Mouse (Mus musculus): Measurements from ENCODE around the gene Mgat4b. TPM values are rescaled to one million over a fixed set of nuclear protein-coding genes. Genes with fewer than 3 reads are reported as not detected.

Gene Mgat4b
- total and polyA plus RNA-seq, 2 experiments from 2014 or later, result 77.9 to 152 TPM

DNA sequence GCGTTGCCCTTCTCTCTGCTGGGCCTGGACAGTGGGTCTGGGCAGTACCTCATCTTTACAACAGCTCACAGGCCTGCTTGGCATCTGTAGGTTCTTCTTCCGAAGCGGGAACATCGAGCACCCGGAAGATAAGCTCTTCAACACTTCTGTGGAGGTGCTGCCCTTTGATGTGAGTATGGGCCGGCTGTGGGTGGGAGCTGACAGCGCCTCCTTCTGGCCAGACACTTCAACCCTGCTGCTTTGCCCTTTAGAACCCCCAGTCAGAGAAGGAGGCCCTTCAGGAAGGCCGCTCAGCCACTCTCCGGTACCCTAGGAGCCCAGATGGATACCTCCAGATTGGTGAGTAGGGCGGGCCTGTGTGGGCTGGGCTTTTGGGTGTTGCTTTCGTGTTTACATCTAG, 23.3 kb downstream of the Mgat4b start:
- no peak; the same call in 1 of the 2 replicates for TF ChIP-seq CTCF (IDR thresholded peaks at IDR 0.05)
- Histone ChIP-seq H3K27ac (ENCODE audit: low read depth, low read length) (no peak overlapping the region), H3K4me1 (ENCODE audit: insufficient read depth, low read length) (peaks cover 8% of the 10 kb centered on the region; the same call in 1 of the 2 replicates), H3K4me2 (ENCODE audit: low read depth, low read length, poor library complexity, severe bottlenecking) (no peak overlapping the region), H3K9me3 (ENCODE audit: low read length) (no peaks in the 10 kb centered on the region), H3K36me3 (ENCODE audit: insufficient read depth, low read length) (peaks cover 34% of the 10 kb centered on the region), H3K9ac (replicated peaks; ENCODE audit: low read length, poor library complexity, severe bottlenecking) (no peak overlapping the region), H3K27me3 (ENCODE audit: insufficient read depth, low read length) (peaks cover 3% of the 10 kb centered on the region; the same call in 1 of the 2 replicates), H3K4me3 (ENCODE audit: low read depth, low read length) (no peak overlapping the region)
- DNase-seq (ENCODE audit: low spot score) (no peak), ATAC-seq (ENCODE audit: low FRiP score) (no peak)
- WGBS, result 84% methylated on average over 11 of the region's 11 CpGs

DNA sequence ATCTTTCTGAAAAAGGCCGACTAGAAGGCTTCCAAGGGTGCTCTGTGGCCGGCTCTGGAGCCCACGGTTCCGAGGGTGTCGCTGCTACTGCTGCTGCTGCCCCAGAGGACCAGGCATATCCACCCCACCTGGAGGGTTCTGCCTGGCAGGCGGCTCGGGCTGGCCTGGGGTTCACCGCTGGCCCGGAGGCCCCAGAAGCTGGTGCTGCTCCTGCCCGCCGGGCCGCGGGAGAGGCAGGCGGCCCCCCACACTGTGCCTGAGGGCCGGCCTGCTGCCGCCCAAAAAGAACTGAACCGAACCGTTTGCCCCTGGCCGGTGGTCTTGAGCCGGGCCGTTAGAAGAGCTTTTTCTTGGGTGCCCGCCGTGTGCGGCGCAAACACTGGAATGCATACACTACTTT, 23.9 kb downstream of the Mgat4b start:
- Histone ChIP-seq H3K4me2 (ENCODE audit: low read depth, low read length, poor library complexity, severe bottlenecking) (no peak overlapping the region), H3K36me3 (ENCODE audit: insufficient read depth, low read length) (peaks cover 34% of the 10 kb centered on the region), H3K9ac (replicated peaks; ENCODE audit: low read length, poor library complexity, severe bottlenecking) (no peak overlapping the region), H3K9me3 (ENCODE audit: low read length) (no peaks in the 10 kb centered on the region), H3K4me1 (ENCODE audit: insufficient read depth, low read length) (0 out of 2 replicates have a peak, but pooled peaks cover 8% of the 10 kb centered on the region), H3K27me3 (ENCODE audit: insufficient read depth, low read length) (peaks cover 3% of the 10 kb centered on the region; the same call in 1 of the 2 replicates), H3K27ac (ENCODE audit: low read depth, low read length) (no peak overlapping the region), H3K4me3 (ENCODE audit: low read depth, low read length) (no peak overlapping the region)
- ATAC-seq (ENCODE audit: low FRiP score) (no peak), DNase-seq (ENCODE audit: low spot score) (no peak)
- TF ChIP-seq CTCF (IDR thresholded peaks at IDR 0.05), result no peak
- WGBS, result 96% methylated on average over 25 of the region's 25 CpGs

DNA sequence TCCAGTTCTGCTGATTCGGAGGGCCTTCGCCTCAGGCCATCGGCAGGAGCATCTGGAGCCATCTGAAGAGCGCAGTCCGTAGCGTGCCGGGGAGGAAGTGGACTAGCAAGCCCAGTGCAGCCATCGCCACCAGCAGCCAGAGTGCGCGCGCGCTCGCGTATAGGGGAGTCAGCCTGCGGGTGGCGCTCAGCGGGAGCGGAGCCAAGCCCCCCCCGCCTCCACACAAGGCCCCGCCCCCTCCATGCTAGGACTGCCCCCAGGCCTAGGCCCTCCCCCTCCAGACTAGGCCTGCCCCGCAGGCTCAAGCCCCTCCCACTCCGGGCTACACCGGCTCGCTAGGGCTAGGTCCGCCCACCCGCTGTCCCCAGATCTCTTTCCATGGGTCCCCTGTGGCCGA, 25.8 kb downstream of the Mgat4b start:
- Histone ChIP-seq H3K9me3 (ENCODE audit: low read length) (no peaks in the 10 kb centered on the region), H3K4me3 (ENCODE audit: low read depth, low read length) (peak overlapping the region; percentile 58), H3K9ac (replicated peaks; ENCODE audit: low read length, poor library complexity, severe bottlenecking) (peak overlapping the region; percentile 55), H3K36me3 (ENCODE audit: insufficient read depth, low read length) (peaks cover 34% of the 10 kb centered on the region), H3K4me1 (ENCODE audit: insufficient read depth, low read length) (0 out of 2 replicates have a peak, but pooled peaks cover 5% of the 10 kb centered on the region), H3K27ac (ENCODE audit: low read depth, low read length) (no peak overlapping the region), H3K4me2 (ENCODE audit: low read depth, low read length, poor library complexity, severe bottlenecking) (peak overlapping the region; percentile 97), H3K27me3 (ENCODE audit: insufficient read depth, low read length) (peaks cover 3% of the 10 kb centered on the region; the same call in 1 of the 2 replicates)
- ATAC-seq (ENCODE audit: low FRiP score) (peak; percentile 77), DNase-seq (ENCODE audit: low spot score) (peak; percentile 93)
- peak; percentile 58 for TF ChIP-seq CTCF (IDR thresholded peaks at IDR 0.05)
- WGBS, result under 1% methylated on average over 15 of the region's 27 CpGs

- 3% methylated on average over 64 of the region's 66 CpGs for WGBS
- Histone ChIP-seq H3K4me1 (ENCODE audit: insufficient read depth, low read length) (0 out of 2 replicates have a peak, but pooled peaks cover 5% of the 10 kb centered on the region), H3K27me3 (ENCODE audit: insufficient read depth, low read length) (peaks cover 3% of the 10 kb centered on the region; the same call in 1 of the 2 replicates), H3K4me2 (ENCODE audit: low read depth, low read length, poor library complexity, severe bottlenecking) (peak overlapping the region; percentile 97), H3K27ac (ENCODE audit: low read depth, low read length) (no peak overlapping the region), H3K4me3 (ENCODE audit: low read depth, low read length) (peak overlapping the region; percentile 58), H3K36me3 (ENCODE audit: insufficient read depth, low read length) (peaks cover 31% of the 10 kb centered on the region), H3K9ac (replicated peaks; ENCODE audit: low read length, poor library complexity, severe bottlenecking) (peak overlapping the region; percentile 55), H3K9me3 (ENCODE audit: low read length) (no peaks in the 10 kb centered on the region)
- ATAC-seq (ENCODE audit: low FRiP score) (peak; percentile 2; the same call in 1 of the 2 replicates), DNase-seq (ENCODE audit: low spot score) (no peak)
- no peak for TF ChIP-seq CTCF (IDR thresholded peaks at IDR 0.05)
These were observed 26.5 kb downstream of the Mgat4b start for GRCm38 (mm10) chr11:50236937-50237835.

GRCm38 (mm10) chr11:50238324-50238723, 27.6 kb downstream of the Mgat4b start, which contains the start of gene Ltc4s:
Gene Ltc4s, minus strand, starts transcription at chr11:50238616.
- Histone ChIP-seq H3K36me3 (ENCODE audit: insufficient read depth, low read length) (peaks cover 20% of the 10 kb centered on the region), H3K9me3 (ENCODE audit: low read length) (no peaks in the 10 kb centered on the region), H3K27me3 (ENCODE audit: insufficient read depth, low read length) (peaks cover 3% of the 10 kb centered on the region; the same call in 1 of the 2 replicates), H3K9ac (replicated peaks; ENCODE audit: low read length, poor library complexity, severe bottlenecking) (no peak within 1 kb of the TSS), H3K4me2 (ENCODE audit: low read depth, low read length, poor library complexity, severe bottlenecking) (peak within 1 kb of the TSS; percentile 97), H3K27ac (ENCODE audit: low read depth, low read length) (no peak within 1 kb of the TSS), H3K4me1 (ENCODE audit: insufficient read depth, low read length) (0 out of 2 replicates have a peak, but pooled peaks cover 5% of the 10 kb centered on the region), H3K4me3 (ENCODE audit: low read depth, low read length) (peak within 1 kb of the TSS; percentile 58)
- 62% methylated on average over 10 of the region's 10 CpGs for WGBS
- DNase-seq (ENCODE audit: low spot score) (no peak), ATAC-seq (ENCODE audit: low FRiP score) (no peak)
- TF ChIP-seq CTCF (IDR thresholded peaks at IDR 0.05), result no peak
